Mouse (Mus musculus) ovary, adult 18-20 months (tissue): ENCODE results near the gene Glipr2.
A peak's percentile ranks its signal among the peaks of the same experiment; 100 is the strongest.

Experiments
- DNase-seq: peaks from one replicate; pipeline ENCODE4 v3.0.0; 2022; ENCODE audit warnings: low spot score, mixed read lengths

Gene Glipr2

DNA sequence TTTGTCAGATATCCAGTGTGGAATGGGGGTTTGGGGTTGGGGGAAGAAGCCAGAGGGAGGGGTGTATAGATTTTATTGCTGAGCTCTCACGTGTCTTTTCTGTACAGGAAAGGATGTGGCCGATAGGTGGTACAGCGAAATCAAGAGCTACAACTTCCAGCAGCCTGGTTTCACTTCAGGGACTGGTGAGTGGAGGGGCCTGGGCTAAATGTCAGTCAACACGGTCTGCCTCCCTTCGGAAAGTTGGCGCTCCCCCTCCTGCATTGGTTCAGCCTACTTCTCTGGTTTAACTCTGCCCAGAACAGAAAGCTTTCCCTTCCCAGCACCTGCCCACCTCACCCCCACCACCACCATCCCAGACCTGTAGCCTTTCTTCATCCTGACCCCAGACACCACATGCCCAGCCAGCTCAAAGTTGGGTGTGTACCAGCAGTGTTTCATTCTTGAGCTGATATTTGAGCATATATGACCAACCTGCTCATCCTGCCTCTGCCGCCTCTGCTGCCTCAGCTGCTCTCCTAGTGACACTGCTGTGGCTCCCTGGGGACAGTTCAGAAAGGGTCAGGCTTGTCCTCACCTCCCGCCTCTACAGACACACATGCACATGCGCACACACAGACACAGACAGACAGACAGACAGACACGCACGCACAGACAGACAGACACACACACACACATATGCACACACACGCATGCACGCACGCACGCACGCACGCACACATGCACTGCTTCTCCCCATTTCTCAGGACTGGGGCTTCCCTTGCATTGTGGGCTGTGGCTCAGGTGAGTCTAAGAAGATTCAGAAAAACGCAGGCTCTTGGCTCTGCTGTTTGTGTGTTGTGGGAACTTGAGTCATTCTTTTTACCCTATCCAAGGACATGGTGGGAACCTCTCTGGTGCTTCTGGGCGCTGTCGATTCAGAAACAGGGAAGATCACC is 13.5 kb downstream of the Glipr2 start:
- DNase-seq = no peak

DNA sequence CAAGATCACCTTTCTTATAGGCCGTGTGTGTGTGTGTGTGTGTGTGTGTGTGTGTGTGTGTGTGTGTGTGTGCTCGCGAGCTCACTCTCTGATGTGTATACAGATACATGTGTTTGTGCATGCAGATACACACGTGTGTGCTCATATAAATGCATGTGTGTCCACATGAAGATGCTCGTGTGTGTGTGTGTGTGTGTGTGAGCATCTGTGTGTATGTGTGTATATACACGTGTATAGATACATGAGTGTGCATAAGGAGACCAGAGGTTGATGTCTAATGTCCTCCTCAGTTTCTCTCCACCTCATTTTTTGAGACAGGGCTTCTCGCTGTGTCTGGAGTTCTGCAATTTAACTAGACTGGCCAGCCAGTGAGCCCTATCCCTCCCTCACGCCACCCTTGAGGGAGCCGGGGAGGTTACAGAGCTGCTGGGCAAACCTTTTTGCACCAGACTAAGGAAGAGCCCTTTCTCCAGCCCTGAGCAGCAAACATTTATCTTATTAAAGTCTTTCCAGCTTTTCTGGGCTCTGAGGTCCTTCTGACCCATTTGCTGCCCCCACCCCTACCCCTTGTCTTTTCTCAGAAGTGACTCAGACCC is 14.4 kb downstream of the Glipr2 start:
- no peak for DNase-seq

DNA sequence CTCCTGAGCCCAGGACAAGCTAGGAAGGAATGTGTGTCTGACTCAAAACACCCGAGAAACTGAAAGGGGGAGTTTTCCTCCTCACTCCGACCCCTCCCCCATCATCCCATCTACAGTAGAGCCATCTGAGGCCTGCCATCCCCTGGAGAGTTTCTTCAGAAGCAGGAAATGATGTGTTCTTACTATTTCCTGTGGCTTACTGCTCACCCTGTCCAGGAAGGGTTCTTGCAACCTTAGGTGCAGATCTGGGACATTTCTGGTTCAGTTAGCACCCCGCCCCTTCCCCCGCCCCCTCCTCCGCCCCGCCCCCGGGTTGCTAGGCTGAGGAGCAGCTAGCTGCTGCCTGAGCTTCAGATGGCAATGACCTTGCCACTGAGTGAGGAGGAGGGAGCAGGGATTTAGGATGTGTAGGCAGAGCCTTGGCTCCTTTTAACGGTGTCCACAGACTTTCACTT is 15.0 kb downstream of the Glipr2 start:
- DNase-seq = peak; percentile 45

- peak; percentile 44 for DNase-seq
These were observed 16.4 kb downstream of the Glipr2 start for GRCm38 (mm10) chr4:43973526-43973981.

- no peak for DNase-seq
These were observed 17.9 kb downstream of the Glipr2 start for GRCm38 (mm10) chr4:43974914-43975616.

GRCm38 (mm10) chr4:43976223-43976740 is 19.1 kb downstream of the Glipr2 start:
- DNase-seq = no peak

DNA sequence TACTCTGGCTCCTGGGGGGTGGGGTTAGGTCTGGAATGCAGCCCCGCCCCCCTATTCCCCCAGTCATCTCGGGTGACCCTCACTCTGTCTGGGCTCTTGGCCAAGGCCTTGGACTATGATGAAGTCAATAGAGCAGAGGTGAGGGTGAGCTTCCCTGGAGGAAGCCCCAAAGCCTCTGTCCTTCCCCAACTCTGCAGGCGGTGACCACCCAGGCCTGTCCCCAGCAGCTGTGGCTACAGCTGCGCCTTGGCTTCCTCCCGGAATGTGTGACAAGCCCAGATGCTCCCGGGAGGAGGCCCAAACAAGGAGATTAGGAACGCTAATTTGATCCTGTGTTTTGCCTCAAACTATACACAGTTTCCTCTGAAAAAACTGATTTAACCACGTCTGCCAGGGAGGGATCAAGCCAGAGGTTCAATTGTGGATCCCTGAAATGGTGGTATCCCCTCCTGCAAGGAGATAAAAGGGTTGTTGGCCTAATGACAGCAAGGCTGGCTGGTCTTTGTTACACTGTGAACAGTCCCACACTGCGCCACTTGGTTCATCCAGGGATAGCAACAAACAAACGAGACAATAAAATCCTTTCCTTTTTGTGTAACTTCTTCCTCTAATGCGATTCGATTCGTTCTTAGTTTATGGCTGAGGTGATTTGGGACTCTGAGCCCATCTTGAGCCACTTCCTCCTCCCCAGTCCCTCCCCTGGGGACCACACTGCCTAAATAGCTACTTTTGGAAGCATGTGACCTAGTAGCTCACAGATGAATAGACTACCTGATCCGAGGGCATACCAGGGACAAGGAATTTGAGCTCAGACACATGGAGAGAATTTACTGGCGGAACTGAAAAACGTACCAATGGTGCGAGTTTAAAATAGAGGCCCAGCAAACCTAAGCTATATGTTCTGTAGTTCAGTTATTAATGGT is 21.6 kb downstream of the Glipr2 start:
- peak; percentile 57 for DNase-seq

- DNase-seq = no peak
These were observed 22.5 kb downstream of the Glipr2 start for GRCm38 (mm10) chr4:43979746-43980145.

- no peak for DNase-seq
These were observed 23.0 kb downstream of the Glipr2 start for GRCm38 (mm10) chr4:43980236-43980635.

DNA sequence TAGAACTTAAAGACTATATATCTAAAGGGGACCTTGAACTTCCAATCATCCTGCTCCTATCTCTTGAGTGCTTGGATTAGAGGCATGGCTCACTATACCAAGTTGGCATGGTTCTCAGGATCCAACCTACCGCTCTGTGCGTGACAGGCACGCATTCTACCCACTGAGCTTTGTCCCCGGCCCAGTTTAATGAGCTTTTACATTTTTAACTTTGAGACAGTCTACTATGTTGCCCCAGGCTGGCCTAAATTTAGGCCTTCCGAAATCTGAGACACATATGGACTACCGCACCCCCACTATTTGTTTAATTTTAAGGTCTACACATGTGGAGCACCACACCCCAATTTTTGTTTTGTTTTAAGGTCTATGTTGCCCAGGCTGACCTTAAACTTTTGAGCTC is 23.6 kb downstream of the Glipr2 start:
- DNase-seq = no peak

GRCm38 (mm10) chr4:43981251-43981650 is 24.1 kb downstream of the Glipr2 start:
- no peak for DNase-seq

GRCm38 (mm10) chr4:43982053-43982732 is 25.0 kb downstream of the Glipr2 start:
- peak; percentile 82 for DNase-seq

DNA sequence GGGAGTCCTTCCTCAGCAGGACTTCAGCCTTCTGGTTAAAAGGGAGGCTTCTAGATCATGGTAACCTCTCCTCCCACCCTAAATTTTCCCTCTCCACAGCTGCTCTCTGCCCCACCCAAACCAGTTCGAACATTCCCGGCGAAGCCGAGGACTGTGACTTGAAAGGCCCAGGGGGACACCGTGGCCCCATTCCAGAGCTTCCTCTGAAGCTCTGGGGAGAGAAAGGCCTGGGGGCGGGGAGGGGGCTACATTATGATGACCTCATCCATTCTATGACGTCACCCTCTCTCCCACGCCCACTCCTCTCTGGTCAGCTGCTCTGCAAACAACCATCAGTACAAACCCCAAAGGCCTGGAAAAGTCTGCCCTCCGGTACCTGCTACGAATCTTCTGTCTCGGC is 26.0 kb downstream of the Glipr2 start, which contains the start of gene Ccin:
Gene Ccin, plus strand, starts transcription at position 303 of the 400 bp plus-strand sequence.
- no peak for DNase-seq

GRCm38 (mm10) chr4:43983756-43984155 is 26.6 kb downstream of the Glipr2 start:
- DNase-seq = no peak

DNA sequence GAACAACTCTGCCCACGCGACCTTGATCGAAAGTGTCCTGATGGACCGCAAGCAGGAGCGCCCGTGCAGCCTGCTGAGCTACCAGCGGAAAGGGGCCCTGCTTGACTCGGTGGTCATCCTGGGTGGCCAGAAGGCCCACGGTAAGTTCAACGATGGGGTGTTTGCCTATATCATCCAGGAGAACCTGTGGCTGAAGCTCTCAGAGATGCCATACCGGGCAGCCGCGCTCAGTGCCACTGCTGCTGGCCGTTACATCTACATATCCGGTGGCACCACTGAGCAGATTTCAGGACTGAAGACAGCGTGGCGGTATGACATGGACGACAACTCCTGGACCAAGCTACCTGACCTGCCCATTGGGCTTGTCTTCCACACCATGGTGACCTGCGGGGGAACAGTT is 27.1 kb downstream of the Glipr2 start:
- DNase-seq = no peak

DNA sequence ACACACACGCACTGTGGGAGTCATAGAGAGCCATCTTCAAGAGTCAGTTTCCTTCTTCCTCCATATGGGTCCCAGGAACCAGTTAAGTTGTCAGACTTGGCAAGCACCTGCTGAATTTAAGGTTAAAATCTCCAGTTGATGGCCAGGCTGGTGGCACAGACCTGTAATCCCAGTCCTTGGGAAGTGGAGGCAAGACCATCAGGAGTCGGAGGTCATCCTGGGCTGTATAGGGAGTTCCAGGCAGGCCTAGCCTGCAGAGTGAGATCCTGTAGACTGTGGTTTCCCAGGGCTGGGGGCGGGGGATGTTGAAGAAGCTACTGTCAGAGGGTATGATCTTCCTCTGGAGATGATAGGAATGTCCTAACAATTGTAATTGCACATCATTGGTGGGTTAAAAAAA is 31.8 kb downstream of the Glipr2 start:
- DNase-seq = no peak

- no peak for DNase-seq
These were observed 35.9 kb downstream of the Glipr2 start for GRCm38 (mm10) chr4:43993072-43993471.

DNA sequence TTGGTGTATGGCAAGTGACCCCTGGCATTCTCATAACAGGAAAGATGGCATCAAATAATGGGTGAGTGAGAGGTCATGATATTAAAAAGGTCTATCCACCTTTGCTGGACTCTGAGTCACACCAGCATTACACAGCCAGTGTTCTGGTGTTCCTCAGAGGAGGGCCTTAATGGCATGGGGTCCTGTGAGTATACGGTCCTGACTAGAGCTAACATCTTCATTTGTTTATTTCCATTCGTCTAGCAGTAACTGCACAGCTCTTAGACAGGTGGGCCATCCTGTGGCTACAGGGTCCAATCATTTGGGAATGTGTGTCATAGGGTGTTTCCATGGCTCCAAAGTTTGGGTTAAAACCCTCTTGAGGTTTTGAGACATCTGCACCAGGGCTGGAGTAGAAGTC is 37.1 kb downstream of the Glipr2 start:
- DNase-seq = no peak

GRCm38 (mm10) chr4:44003622-44004021 is 46.4 kb downstream of the Glipr2 start:
- no peak for DNase-seq

DNA sequence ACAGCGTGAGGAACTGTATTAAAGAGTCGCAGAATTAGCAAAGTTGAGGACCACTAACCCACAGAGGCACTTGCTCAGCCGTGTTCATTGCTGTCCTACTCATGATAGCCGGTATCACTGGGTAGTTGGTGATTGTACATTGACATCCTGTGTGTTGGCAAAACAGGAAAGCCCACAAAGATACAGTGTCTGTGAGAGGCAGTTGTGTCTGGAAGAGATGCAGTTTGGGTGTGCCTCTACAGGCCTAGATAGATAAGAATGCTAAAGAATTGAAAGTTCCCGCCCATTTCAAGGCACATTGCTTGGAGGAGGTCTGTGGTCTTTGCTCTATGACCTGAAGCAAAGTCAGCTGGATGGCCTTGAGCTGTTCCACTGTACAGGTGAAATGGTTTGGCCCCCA is 46.9 kb downstream of the Glipr2 start, which contains the start of gene Clta:
Gene Clta, plus strand, starts transcription at position 327 of the 400 bp plus-strand sequence.
- no peak for DNase-seq
